Mouse (Mus musculus): ENCODE data around the gene Psmd9.

The Psmd9 gene

GRCm38 (mm10) chr5:123251834-123252233 is 82.6 kb downstream of the Psmd9 start, which contains the start of gene Wdr66:
Gene Wdr66, plus strand, starts transcription at chr5:123252102.
- DNase-seq, result peak; percentile 90

DNA sequence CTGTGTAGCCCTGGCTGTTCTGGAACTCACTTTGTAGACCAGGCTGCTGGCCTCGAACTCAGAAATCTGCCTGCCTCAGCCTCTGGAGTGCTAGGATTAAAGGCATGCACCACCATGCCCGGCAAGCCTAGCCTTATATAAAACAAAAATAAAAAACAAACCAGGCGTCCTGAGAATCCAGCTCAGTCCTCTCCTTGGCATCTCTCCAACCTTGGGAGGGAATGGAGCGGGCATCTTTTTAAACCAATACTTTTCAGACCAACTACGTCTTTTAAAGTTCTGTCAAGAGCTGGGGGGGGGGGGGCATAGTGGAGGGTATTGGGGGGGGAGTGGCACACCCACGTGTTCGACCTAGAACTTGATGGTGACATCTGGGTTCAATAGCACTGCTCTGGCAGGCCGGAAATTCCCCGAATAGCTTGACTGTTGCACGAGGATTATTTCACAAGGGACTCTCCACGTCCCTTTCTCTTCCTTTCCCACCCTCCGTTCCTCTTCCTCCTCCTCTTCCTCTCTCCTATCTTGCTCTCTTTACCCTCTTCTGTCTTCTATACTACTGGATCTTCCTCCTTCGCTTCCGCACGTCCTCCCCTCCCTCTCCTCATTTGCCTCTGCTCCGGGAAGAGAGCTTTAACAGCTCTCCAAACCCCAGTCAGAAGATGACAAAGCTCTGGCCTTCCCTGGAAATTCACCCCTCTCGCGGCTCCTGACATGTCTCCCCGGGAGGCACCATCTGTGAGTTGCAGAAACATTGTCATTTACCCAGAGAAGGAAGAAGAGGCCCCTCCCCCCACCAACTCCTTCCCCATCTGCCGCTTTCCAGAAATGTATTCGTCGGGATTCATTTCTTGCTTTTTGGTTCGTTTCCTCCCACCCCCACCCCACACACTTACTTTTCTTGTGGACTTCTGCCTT is 87.9 kb downstream of the Psmd9 start:
- peak; percentile 35 for DNase-seq

GRCm38 (mm10) chr5:123258990-123259389 is 89.8 kb downstream of the Psmd9 start:
- peak; percentile 66 for DNase-seq

GRCm38 (mm10) chr5:123260698-123261097 is 91.5 kb downstream of the Psmd9 start:
- DNase-seq, result no peak

DNA sequence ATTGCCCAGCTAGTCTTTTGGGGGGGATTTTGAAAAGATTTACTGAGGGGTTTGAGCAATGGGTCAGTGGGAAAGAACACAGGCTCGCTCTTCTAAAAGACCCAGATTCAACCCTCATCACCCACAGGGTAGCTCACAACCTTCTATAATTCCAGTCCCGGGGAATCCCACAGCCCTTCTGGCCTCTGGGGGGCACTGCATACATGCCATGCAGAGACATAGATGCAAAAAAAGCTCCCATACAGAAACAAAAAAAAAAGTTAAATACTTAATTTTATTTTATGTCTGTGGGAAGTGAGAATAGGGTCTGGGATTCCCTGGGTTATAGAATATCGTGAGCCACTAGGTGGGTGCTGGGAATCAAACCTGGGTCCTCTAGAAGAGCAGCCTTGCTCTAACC is 97.7 kb downstream of the Psmd9 start:
- no peak for DNase-seq

DNA sequence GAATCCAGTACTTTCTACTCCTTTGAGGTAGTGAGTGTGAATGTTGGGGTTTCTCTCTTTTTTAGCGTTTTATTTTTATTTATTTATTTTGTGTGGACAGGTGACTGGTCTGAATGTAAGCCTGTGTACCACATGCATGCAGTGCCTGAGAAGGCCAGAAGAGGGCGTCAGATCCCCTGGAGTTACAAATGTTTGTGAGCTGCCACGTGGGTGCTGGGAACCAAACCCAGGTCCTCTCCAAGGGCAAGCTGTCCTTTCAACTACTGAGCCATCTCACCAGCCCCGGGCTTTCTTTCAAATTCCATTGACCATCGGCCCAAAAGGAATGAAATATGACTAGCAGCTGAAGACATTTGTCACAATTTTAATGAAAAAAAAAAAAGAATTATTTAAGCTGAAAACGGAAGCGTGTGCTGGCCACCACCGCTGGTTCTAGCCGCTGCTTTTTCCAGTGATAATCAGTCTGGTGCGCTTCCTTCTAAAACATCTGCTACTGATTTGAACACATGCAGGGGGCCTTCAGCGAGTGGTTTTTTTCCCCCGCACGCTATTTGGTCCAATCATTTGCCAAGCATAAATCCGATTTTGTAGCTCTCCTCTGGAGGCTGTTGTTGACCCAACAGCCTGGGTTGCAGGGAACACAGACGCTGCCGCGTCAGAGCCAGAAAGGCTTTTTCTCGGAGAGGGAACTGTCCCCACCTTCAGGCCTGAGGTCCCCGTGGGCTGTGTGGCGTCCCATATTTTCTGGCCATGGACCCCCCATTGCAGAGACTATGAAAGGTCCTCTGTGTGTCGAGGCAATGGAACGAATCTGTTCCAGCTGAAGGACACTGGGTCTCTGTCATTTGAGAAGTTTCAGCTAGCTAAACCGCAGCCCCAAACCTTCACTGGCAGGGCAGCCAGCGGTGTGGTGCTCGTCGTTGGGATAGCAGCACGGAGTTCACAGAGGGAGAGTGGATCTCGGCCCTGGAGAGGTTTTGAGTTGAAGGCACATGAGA is 99.6 kb downstream of the Psmd9 start:
- no peak for DNase-seq

DNA sequence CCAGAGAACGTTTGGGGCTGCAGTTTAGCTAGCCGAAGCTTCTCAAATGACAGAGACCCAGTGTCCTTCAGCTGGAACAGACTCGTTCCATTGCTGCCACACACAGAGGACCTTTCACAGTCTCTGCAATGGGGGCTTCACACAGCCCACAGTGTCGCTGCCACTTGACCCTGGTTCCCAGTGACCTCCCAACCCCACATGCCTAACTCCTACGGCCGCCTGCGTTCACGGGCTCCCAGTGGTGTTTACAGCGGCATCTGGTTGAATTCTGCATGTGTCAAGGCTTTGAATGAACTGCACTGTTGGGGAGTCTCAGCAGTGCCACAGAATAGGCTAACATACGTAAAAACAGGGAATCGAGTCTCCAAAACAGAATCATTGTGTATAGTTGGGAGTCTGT is 101.7 kb downstream of the Psmd9 start:
- no peak for DNase-seq

GRCm38 (mm10) chr5:123272927-123273326 is 103.7 kb downstream of the Psmd9 start:
- DNase-seq, result no peak

DNA sequence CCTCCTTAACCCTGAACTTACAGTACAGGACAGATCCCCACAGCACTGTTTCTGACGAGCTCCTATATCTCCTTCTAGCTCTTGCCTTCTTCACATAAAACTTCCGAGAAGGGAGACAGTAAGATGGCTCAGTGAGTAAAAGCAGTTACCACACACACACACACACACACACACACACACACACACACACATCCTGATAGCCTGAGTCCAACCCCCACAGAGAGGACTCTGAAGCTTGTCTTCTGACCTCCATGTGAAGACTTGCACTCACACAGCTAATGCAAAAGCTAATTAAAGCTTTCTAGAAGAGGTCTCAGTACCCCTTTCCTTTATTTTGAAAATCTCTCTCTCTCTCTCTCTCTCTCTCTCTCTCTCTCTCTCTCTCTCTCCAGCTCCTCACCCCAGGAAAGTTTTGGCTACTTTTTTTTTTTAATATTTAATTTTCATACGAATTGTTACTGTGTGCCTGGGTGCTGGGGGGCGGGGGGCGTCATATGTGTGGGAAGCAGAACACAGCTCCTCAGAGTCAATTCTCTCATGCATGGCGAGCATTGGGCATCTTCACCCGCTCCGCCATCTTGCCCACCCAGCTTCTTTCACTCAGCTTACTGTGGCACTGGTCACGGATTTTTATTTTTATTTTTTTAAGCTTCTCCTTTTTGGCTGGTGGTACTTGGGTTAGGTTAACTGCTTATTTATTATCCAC is 107.6 kb downstream of the Psmd9 start:
- DNase-seq, result peak; percentile 25

- DNase-seq, result no peak
These were observed 108.1 kb downstream of the Psmd9 start for GRCm38 (mm10) chr5:123277342-123277701.

DNA sequence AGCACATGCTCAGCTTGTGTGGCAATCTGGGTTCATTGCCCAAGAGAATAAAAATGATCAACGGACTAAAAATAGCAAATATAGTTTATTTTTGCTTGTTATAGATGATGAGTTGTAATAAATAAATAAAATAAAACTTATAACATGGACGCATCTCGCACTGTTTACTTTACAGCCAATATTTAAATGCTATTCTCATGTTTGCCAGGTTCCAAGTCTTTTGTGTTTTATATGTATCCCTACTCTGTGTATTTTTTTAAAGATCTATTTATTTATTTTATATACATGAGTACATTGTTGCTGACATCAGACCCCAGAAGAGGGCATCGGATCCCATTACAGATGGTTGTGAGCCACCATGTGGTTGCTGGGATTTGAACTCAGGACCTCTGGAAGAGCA is 108.5 kb downstream of the Psmd9 start:
- no peak for DNase-seq

DNA sequence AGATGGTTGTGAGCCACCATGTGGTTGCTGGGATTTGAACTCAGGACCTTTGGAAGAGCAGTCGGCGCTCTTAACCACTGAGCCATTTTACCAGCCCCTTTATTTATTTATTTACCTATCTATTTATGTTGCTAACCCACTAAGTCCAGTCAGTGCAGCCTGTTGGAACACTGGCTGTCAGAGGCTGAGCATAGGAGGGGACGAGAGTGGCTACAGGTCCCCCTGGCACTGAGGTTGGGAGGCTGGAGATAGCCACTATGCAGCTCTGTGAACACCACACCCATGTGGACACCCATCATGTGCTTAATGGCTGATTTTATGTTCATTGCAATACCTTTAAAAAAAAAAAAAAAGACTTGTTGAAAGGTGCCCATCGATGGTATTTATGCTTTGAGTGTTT is 110.0 kb downstream of the Psmd9 start:
- DNase-seq, result no peak

- DNase-seq, result no peak
These were observed 112.3 kb downstream of the Psmd9 start for GRCm38 (mm10) chr5:123281336-123282136.

DNA sequence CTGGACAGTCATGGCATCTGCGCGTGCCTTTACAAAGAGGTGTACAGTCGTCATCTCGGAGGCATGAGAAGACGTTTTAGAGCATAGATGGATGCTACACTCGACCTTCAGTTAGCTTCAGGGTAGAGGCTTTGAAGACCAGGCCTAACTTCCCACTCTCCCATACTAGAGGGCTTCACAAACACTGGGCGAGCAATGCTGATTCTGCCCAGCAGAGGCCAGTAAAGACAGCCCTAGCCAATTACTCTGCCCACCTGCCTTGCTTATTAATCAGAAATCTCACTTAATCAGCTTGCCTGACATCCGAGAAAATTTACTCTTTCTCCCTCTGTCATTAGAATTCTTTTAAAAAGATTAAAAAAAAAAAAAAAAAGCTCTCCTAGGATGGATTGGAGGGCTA is 116.0 kb downstream of the Psmd9 start:
- peak; percentile 70 for DNase-seq

DNA sequence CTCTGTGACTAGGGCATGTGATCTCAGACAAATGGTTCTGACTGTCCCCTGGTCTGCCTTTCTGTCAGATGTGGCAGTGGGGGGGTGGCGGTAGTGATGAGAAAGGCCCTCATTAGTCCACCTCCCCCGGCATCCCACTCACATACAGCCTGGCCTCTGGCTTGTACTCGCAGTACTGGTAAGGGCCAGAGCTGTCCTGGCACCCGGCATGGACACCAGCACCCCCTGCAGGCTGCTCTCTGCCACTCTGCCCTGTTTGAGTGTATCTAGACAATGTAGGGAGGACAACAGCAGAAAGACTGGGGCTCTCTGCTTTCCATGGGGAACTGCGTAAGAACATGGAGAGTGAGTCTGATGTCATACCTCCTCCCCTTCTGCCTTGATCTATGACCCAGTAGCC is 118.9 kb downstream of the Psmd9 start:
- no peak for DNase-seq

DNA sequence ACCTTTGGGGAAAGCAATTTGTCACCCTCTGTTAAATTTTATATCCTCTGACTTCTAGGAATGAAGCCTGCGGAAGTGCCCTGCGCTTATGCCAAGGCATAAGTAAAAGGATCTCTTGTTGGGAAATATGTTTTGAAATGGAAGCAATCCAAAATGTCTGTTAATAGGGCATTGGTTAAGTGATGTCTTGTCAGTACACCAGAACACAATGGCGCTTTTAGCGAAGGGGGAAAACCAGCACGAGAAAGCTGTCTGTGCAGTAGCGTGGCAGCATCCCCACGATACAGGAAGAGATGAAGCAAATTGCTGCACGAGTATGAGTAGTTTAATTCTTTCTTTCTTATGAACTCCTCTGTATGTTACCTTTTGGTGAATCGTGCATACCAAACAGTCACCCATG is 125.4 kb downstream of the Psmd9 start:
- no peak for DNase-seq

DNA sequence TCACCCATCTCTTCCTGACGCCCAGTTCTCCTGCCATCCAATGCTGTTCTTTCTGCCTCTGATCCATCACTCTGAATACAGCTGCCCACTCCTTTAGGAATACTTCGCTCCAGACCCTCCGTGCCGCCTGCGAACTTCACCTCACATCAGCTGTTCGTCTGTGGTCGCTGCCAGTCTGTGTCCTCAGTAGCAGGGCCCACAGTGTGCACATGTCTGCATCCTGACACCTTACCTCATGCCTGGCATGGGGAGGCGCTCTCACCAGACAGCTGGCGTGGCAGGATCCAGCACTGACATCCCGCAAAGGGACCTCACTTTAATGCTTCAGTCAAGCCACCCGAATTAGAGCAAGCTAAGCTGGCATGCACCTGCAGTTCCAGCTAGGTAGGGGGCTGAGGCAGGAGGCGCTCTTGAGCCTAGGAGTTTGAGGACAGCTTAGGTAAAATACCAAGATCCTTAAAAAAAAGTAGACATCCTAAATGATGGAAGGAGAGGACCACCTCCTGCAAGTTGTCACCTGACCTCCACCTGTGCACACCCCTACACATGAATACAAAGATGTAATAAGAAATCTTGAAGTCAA is 127.1 kb downstream of the Psmd9 start:
- no peak for DNase-seq

DNA sequence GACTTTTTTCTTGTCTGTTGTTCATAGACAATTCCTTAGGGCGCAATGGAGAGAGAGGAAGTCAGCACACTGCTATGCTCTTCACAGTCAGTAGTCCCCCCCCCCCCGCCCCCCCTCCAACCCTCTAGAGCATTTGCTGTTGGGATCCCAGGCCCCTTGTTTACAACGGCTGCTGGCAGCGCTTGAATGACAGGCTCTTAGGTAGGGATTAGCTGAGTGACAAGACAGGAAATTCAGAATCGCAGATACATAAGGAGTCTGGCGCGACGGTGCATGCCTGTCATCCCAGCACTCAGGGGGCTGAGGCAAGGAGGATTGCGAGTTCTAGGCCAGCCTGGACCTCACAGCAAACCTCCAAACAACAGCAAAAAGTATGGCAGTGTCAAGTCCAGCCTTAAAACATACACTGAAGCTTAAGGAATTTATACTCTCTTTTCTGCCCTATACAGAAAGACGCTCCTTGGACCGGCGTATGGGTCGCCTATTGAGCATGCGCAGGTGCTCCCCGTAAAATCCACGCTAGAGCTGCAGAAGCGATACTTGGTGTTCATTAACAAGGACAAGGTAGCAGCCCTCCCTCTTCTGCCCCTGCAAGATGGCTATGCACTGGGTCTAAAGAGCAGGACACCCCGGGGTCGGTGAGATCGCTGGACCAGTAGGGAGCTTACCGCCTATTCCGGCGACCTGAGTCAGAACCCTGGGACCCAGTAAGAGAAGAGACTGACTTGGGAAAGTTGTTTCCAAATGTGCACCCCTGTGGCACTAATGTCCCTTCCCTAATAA is 128.0 kb downstream of the Psmd9 start:
- DNase-seq, result peak; percentile 58

GRCm38 (mm10) chr5:123297830-123298229 is 128.6 kb downstream of the Psmd9 start:
- DNase-seq, result peak; percentile 24

DNA sequence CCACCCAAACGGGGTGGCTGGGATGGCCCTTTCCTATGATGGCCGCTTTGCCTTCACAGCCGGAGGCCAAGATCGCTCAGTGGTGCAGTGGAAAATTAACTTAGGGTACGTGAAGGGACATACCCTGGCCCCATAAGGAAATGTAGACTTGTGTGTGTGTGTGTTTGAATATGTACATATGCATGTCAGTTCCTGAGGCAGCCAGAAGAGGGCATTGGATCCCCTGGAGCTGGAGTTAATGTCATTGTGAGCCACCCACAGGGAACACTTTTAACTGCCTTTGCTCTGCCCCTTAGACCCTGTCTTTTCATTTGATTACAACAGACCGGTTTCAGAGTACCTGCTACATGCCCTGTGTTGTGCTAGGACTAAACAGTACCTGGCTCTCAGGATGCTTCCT is 129.3 kb downstream of the Psmd9 start:
- no peak for DNase-seq
